Mouse (Mus musculus) adrenal gland, adult 18-20 months (tissue): ENCODE results near the gene Cbwd1. TPM values are rescaled to one million over a fixed set of nuclear protein-coding genes. Genes with fewer than 3 reads are reported as not detected.
A peak's percentile ranks its signal among the peaks of the same experiment; 100 is the strongest.

Experiments
- DNase-seq, 2 experiments: peaks; one replicate each; pipeline ENCODE4 v3.0.0; 2021 to 2022; ENCODE audit warnings: low spot score in 2 of 2
- long read RNA-seq, 2 experiments: library from polyadenylated mRNA; stranded (forward); transcript quantifications; one replicate each; pipeline ENCODE4 v2.0.0; 2021
- total RNA-seq, 2 experiments: library from RNA; stranded (reverse); gene quantifications; 1 replicate in 1 of 2; 2 replicates in 1 of 2; pipeline ENCODE4 v1.2.3; 2021

The Cbwd1 gene
- total RNA-seq: 10 to 100 TPM; 12.2 to 14.1 TPM
- long read RNA-seq, experiment 1, transcript Cbwd1-201 (15 exons, 1,929 nt): major isoform, 6 of 11 reads
- long read RNA-seq, experiment 1, partial matches to known transcripts: 1 of 11 reads
- long read RNA-seq, experiment 1, other reads (novel, unspliced or antisense): 4 of 11 reads
- long read RNA-seq, experiment 2, transcript Cbwd1-201 (15 exons, 1,929 nt): major isoform, 16 of 22 reads
- long read RNA-seq, experiment 2, partial matches to known transcripts: 0 of 22 reads
- long read RNA-seq, experiment 2, other reads (novel, unspliced or antisense): 6 of 22 reads

GRCm38 (mm10) chr19:24961172-24961962 is at the start of gene Cbwd1:
Cbwd1 (minus strand) TSS chr19:24961610.
- peak; percentile 96 to 97 for DNase-seq

GRCm38 (mm10) chr19:25008509-25008908 is 47.1 kb upstream of the Cbwd1 start:
- DNase-seq: no peak

- no peak for DNase-seq
Measured at GRCm38 (mm10) chr19:25006686-25007085, 45.3 kb upstream of the Cbwd1 start.

- no peak for DNase-seq
Measured at GRCm38 (mm10) chr19:25003810-25004209, 42.4 kb upstream of the Cbwd1 start.

DNA sequence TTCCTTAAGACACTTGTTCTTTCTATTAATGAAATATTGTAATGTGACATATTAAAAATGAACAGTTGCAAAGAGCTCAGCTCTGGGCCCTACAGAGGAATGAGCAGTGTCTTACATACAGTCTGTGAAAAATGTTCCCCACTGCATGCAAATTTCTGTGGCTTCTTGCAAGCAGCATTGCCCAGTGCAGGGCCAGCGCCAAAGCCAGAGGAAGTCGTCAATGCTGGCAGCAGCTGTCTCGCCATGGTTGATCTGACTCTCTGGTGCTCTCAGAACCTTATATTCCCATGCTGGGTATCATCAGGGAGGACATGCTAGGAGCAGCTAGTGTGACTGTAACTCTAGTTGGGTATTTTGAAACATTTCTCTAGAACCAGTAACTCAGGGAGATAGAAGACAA is 41.4 kb upstream of the Cbwd1 start:
- DNase-seq: no peak

- DNase-seq: no peak
Measured at GRCm38 (mm10) chr19:25002032-25002431, 40.6 kb upstream of the Cbwd1 start.

- no peak for DNase-seq
Measured at GRCm38 (mm10) chr19:25000153-25000552, 38.7 kb upstream of the Cbwd1 start.

GRCm38 (mm10) chr19:24999201-24999886 is 37.9 kb upstream of the Cbwd1 start, which contains the start of gene Dock8:
Dock8 (plus strand) TSS chr19:24999534.
- peak; percentile 72 to 73 for DNase-seq

- DNase-seq: no peak
Measured at GRCm38 (mm10) chr19:24998561-24998960, 37.2 kb upstream of the Cbwd1 start.

DNA sequence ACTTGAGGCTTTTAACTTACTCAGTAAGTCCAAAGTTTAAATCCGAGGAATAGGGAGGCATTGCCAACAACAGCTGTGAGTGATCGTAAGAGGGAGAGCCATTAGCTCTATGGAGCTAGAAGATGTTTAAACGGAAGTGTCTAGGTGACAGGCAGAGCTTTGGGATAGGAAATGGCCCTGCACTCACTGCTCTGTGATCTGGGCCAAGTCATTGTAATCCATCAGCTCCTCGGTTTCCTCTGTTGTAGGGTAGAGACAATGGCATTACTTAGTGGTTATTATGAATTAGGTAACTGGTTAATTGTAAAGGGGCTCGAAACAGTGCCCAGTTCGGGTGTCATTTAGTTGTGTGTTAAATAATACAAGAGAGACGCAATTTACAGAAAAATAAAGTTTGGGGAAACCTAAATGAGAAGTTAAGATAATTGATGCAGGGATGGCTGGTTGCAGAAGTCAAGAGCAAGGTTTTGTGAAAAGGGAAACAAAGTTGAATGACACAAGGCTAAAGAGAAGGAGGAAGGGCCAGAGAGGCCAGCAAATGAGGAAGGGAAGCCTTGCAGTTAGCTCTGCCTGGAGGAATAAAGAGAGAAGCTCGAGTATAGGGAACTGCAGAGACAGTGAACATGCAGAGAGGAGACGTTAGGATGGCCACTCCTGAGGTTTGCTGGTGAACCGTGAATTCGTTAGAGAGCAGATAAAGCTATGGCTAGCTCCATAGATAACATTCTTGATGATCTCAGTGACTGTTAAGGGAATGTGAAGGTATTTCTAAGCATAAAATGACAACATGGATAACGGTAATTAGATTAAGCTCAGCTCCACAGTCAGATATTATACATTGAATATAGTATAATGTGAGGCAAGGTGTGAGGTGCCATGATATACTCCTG is 35.6 kb upstream of the Cbwd1 start:
- DNase-seq: no peak

DNA sequence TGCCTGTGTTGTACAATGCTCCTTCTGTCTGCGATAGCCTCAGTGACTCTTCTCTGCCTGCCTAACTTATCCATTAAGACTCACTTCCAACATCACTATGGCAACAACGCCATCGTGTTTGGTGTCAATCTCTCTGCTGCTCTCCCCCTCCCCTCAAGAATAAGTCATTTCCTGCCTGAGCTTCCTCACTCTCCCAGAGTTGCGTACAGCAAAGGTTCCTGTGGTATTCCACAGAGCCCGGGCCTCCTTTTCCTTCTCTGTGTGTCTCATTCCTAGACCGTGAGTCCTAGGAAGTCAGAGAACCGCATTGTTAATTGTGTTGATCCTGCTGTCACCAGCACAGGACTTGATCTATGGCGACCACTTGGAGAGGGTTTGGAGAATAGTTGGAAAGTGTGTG is 33.5 kb upstream of the Cbwd1 start:
- DNase-seq: no peak

DNA sequence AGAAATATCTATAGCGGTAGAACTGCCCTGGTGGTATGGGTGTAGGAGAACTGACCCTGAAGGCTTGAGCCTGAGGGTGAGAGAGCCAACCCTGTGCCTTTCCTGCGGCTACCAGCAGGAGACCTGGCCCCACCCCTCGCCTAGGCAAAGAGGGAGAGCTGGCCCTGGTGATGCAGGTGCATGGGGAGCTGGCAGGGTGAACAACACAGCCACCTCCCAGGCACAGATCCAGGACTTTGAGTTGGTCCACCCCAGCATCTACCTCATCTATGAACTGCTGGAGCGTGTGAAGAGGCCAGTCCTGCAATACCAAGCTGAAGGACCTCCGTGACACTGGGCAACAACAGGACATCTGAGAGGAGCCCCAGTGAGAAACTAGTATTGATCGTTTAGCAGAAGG is 32.1 kb upstream of the Cbwd1 start:
- no peak for DNase-seq

GRCm38 (mm10) chr19:24990138-24990822 is 28.9 kb upstream of the Cbwd1 start:
- no peak for DNase-seq

DNA sequence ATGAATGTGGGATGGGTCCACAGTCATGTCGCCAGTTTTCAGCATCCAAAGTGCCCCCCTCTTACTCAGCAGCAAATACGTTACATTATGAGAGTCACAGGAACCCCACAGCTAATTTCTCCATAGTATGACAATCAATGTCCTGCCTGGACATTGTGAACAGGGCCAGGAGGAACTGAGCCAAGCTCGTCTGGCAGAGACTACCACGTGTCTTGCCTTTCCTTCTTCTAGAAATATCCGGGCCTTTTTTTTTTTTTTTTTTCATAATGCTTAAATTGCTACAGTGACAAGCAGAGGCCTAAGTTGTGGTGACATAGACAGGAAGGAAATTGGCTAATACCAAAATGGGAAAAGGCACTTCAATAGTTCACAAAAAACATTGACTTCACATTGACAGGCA is 27.4 kb upstream of the Cbwd1 start:
- no peak for DNase-seq

- DNase-seq: no peak
Measured at GRCm38 (mm10) chr19:24987355-24987754, 25.9 kb upstream of the Cbwd1 start.

GRCm38 (mm10) chr19:24985045-24985444 is 23.6 kb upstream of the Cbwd1 start:
- no peak for DNase-seq

DNA sequence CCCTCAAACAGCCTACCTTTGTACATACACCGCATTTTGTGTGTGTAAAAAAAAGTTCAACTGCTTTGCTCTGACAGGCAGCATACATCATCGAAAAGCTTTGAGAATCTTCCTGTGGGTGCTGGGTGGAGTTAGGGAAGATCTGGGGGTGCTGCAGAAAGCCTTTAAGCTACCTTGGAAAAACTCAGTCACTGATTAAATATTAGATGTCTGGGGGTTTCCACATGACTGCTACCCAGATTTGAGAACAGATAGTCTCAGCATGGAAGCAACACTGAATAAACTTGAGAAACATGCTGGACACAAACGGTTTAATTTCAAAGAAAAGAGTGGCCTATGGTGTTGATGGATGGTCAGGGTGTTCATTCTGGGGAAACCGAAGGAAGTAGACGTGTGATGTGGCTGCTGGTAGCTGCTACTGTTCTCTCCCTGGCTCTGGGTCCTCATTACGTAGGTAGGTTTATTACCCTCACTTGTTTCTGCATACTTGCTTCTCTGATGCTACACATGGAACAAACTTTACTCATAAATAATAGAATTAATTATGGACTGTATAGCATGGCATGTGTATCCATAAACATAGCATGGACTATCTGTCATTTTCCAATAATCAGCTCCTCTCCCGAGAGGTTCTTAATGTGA is 22.6 kb upstream of the Cbwd1 start:
- no peak for DNase-seq

- DNase-seq: no peak
Measured at GRCm38 (mm10) chr19:24983050-24983449, 21.6 kb upstream of the Cbwd1 start.

- DNase-seq: no peak
Measured at GRCm38 (mm10) chr19:24981294-24981693, 19.9 kb upstream of the Cbwd1 start.
